Mouse (Mus musculus): ENCODE data around the gene Grin2b.

GRCm38 (mm10) chr6:135791412-135791811 lies 381.9 kb downstream of the Grin2b start:
- TF ChIP-seq POLR2A (IDR thresholded peaks at IDR 0.05; ENCODE audit: low read depth, low read length), result no peak
- TF ChIP-seq CHD2 (IDR thresholded peaks at IDR 0.05; ENCODE audit: low read length), result no peak
- no peak for TF ChIP-seq TCF12 (IDR thresholded peaks at IDR 0.05; ENCODE audit: low read depth, low read length)
- TF ChIP-seq CTCF (conservative IDR thresholded peaks at IDR 0.05 in 1 of 2, IDR thresholded peaks at IDR 0.05 in 1 of 2; ENCODE audit: low read depth in 2 of 2, low read length in 2 of 2), result no peak
- TF ChIP-seq KAT2A (IDR thresholded peaks at IDR 0.05; ENCODE audit: insufficient replicate concordance, low read length), result no peak
